Comparison of ENCODE assay signal across 18 mouse cellular contexts in the genomic region with DNA sequence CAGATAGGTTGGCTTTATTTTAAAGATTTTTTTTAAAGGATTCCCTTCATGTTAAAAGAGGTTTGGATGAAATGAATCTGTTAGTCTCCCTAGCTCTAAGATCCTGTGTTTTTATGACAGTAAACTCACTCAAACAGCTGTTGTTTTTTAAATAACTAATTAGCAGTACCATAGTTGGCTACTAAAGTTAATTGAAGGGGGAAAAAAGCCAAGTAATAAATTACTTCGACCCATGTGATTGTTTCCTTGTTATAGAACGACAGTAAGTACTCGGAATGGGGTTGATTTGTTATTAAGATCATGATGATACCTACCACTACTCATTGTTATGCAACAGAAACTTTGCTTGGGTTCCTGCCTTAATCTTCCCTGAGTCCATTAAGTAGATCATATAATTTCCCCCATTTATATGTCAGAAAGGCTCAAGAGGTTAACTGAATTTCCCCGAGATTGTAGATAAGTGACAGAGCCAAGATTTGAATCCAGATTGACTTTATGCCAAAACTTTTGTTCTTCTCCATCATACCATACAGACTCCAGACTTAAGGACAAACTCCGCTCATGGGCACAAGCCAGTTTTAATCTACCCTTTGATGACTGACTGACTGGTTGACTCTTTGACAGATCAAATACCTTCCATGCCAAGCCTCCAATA.
DNase-seq lines count a peak whose midpoint lies in the region; ATAC-seq and TF ChIP-seq lines count a peak whose summit lies in the region.
"Had no signal": no experiment of that assay in that cellular context is flagged by ENCODE, and none has a peak within 500 bp of the region (broad histone marks: within the 10 kb centered on the region; RNA-seq: fewer than 3 reads in every experiment).

No protein-coding gene starts in this region.

- no peak for TF ChIP-seq CTCF in layer of hippocampus, adult 2 months (conservative IDR thresholded peaks at IDR 0.05)

- H3K36me3 ChIP-seq in midbrain, embryonic 12.5 days: no peaks in the 10 kb centered on the region
- H3K36me3 ChIP-seq in intestine, embryonic 16.5 days (ENCODE audit: control insufficient read depth, insufficient read depth, low read length): no peaks in the 10 kb centered on the region
- H3K36me3 ChIP-seq: liver, embryonic 12.5 days had no signal

- no peak overlapping the region for H3K9ac ChIP-seq in midbrain, embryonic 12.5 days (replicated peaks)
- H3K9ac ChIP-seq in intestine, embryonic 16.5 days (ENCODE audit: low read depth, low read length): no peak overlapping the region
- H3K9ac ChIP-seq: hindbrain, embryonic 14.5 days; liver, embryonic 12.5 days; lung, embryonic 14.5 days had no signal

- H3K27me3 ChIP-seq in midbrain, embryonic 12.5 days: no peaks in the 10 kb centered on the region
- no peaks in the 10 kb centered on the region for H3K27me3 ChIP-seq in intestine, embryonic 16.5 days (replicated peaks; ENCODE audit: control insufficient read depth, insufficient read depth, low read length)
- H3K27me3 ChIP-seq: liver, embryonic 12.5 days had no signal

- WGBS in midbrain, embryonic 12.5 days: 63% methylated on average over 5 of the region's 5 CpGs
- WGBS in intestine, embryonic 16.5 days: 74% methylated on average over 5 of the region's 5 CpGs

- ATAC-seq in midbrain, embryonic 12.5 days (ENCODE audit: low FRiP score, low read depth): no peak
- ATAC-seq in intestine, embryonic 16.5 days: no peak
- ATAC-seq: intestine, postnatal 0 days; liver, embryonic 12.5 days; Patski had no signal

- peak; percentile 2 for DNase-seq in heart, adult 11 months
- no peak for DNase-seq in heart, adult 18-20 months
- no peak for DNase-seq in layer of hippocampus, adult 2 months (ENCODE audit: low spot score in 2 of 2)
- no peak for DNase-seq in layer of hippocampus, postnatal 36 days
- DNase-seq in layer of hippocampus, adult 11-12 months (ENCODE audit: low spot score): no peak
- DNase-seq: adrenal gland, postnatal 25 days; gastrocnemius, postnatal 10 days; lung, embryonic 14.5 days; thymus, postnatal 4 days had no signal

- H3K4me3 ChIP-seq in layer of hippocampus, adult 2 months: no peak overlapping the region
- no peak overlapping the region for H3K4me3 ChIP-seq in midbrain, embryonic 12.5 days
- H3K4me3 ChIP-seq in intestine, embryonic 16.5 days (ENCODE audit: low read length): no peak overlapping the region
- H3K4me3 ChIP-seq: liver, embryonic 12.5 days had no signal

- H3K4me2 ChIP-seq in midbrain, embryonic 12.5 days (replicated peaks): no peak overlapping the region
- no peak overlapping the region for H3K4me2 ChIP-seq in intestine, embryonic 16.5 days (ENCODE audit: low read depth, low read length)
- H3K4me2 ChIP-seq: heart, embryonic 11.5 days; liver, embryonic 12.5 days; lung, embryonic 14.5 days had no signal

- peak overlapping the region; percentile 50; the same call in 1 of the 2 replicates for H3K27ac ChIP-seq in layer of hippocampus, adult 2 months
- 0 out of 2 replicates have a peak overlapping the region, but pooled peaks have one; percentile 65 for H3K27ac ChIP-seq in midbrain, embryonic 12.5 days (replicated peaks)
- H3K27ac ChIP-seq in intestine, embryonic 16.5 days (ENCODE audit: low read length): no peak overlapping the region
- H3K27ac ChIP-seq: kidney, postnatal 0 days; liver, embryonic 12.5 days; macrophage had no signal

- H3K4me1 ChIP-seq in midbrain, embryonic 12.5 days: peaks cover 21% of the 10 kb centered on the region
- no peaks in the 10 kb centered on the region for H3K4me1 ChIP-seq in intestine, embryonic 16.5 days (ENCODE audit: control insufficient read depth, insufficient read depth, low read length)
- H3K4me1 ChIP-seq: liver, embryonic 12.5 days had no signal

- H3K9me3 ChIP-seq in midbrain, embryonic 12.5 days: peaks cover under 1% of the 10 kb centered on the region; the same call in 1 of the 2 replicates
- no peaks in the 10 kb centered on the region for H3K9me3 ChIP-seq in intestine, embryonic 16.5 days (ENCODE audit: control insufficient read depth, low read length)
